8 mouse cellular contexts compared by ENCODE assay signal in the genomic region with DNA sequence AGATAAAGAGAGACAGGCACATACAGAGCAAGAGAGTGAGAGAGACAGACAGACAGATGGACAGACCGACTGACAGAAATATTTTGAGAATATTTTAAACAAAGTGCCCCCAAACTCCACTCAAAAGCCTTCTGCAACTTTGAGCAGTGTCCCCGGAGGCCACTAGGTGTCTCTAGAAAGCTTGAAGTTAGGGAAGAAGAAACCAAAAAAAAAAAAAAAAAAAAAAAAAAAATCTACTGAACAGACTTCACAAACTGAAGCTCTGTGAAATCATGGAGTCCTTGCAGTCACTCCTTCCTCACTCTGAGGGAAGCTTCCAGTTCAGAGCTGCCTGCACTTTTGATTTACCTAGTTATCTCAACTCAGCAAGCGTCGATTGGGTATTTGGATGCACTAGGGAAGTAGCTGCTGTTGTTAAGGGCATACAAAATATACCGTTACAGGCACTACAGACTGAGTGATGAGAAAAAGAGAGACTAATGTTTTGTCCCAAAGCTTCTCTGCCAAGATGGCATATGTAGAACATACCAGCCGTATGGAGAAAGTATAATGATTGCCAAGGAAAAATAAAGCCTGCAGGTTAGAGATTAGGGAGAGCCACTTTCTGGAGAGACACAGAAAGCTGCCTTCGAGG.
DNase-seq lines count a peak whose midpoint lies in the region; ATAC-seq lines count a peak whose summit lies in the region.

No protein-coding gene starts in this region.

- H3K36me3 ChIP-seq in heart, embryonic 11.5 days (ENCODE audit: control insufficient read depth, insufficient read depth, low read length), result no peaks in the 10 kb centered on the region
- H3K36me3 ChIP-seq in embryonic facial prominence, embryonic 11.5 days (replicated peaks; ENCODE audit: control insufficient read depth, insufficient read depth, low read depth, low read length), result no peaks in the 10 kb centered on the region

- no peaks in the 10 kb centered on the region for H3K27me3 ChIP-seq in heart, embryonic 11.5 days (ENCODE audit: control insufficient read depth, insufficient read depth, low read length)
- H3K27me3 ChIP-seq in embryonic facial prominence, embryonic 11.5 days (ENCODE audit: control insufficient read depth, insufficient read depth, low read length), result no peaks in the 10 kb centered on the region

- H3K4me2 ChIP-seq in heart, embryonic 11.5 days, result no peak overlapping the region
- no peak overlapping the region for H3K4me2 ChIP-seq in embryonic facial prominence, embryonic 11.5 days (ENCODE audit: low read depth, low read length)

- DNase-seq in heart, adult 18-20 months, result peak; percentile 8 to 62
- DNase-seq in urinary bladder, postnatal 36 days (ENCODE audit: low spot score in 2 of 2), result peak; percentile 4 to 14
- no peak for DNase-seq in urinary bladder, adult 2 months (ENCODE audit: low spot score)
- DNase-seq in embryonic facial prominence, embryonic 11.5 days (ENCODE audit: low spot score), result peak; percentile 69
- DNase-seq in kidney, postnatal 36 days, result peak; percentile 17 to 76

- no peak for ATAC-seq in heart, embryonic 11.5 days (replicated peaks; ENCODE audit: insufficient number of reproducible peaks, low FRiP score, low TSS enrichment)
- no peak for ATAC-seq in embryonic facial prominence, embryonic 11.5 days (replicated peaks; ENCODE audit: insufficient number of reproducible peaks, low FRiP score, low TSS enrichment, low read depth)
- peak; percentile 54; the same call in 1 of the 2 replicates for ATAC-seq in megakaryocyte progenitor cell, adult 5-6 weeks (replicated peaks; ENCODE audit: poor library complexity)
- no peak for ATAC-seq in activated CD4-positive, CD25-positive, alpha-beta regulatory T cell, adult 4 months

- 49% methylated on average over 7 of the region's 7 CpGs for WGBS in heart, embryonic 11.5 days (ENCODE audit: insufficient replicate concordance)
- 55% methylated on average over 7 of the region's 7 CpGs for WGBS in embryonic facial prominence, embryonic 11.5 days

- H3K4me3 ChIP-seq in heart, embryonic 11.5 days (ENCODE audit: low read depth, low read length), result no peak overlapping the region
- no peak overlapping the region for H3K4me3 ChIP-seq in embryonic facial prominence, embryonic 11.5 days (ENCODE audit: low read depth, low read length)

- no peak overlapping the region for H3K27ac ChIP-seq in heart, embryonic 11.5 days (ENCODE audit: low read depth, low read length)
- no peak overlapping the region for H3K27ac ChIP-seq in embryonic facial prominence, embryonic 11.5 days (replicated peaks; ENCODE audit: low read depth, low read length)

- no peaks in the 10 kb centered on the region for H3K9me3 ChIP-seq in heart, embryonic 11.5 days (replicated peaks; ENCODE audit: control insufficient read depth, low read length)
- no peaks in the 10 kb centered on the region for H3K9me3 ChIP-seq in embryonic facial prominence, embryonic 11.5 days (replicated peaks; ENCODE audit: control insufficient read depth, low read length)

- H3K4me1 ChIP-seq in heart, embryonic 11.5 days (ENCODE audit: control insufficient read depth, insufficient read depth, low read length), result peaks cover 16% of the 10 kb centered on the region
- no peaks in the 10 kb centered on the region for H3K4me1 ChIP-seq in embryonic facial prominence, embryonic 11.5 days (ENCODE audit: control insufficient read depth, insufficient read depth, low read length)

- H3K9ac ChIP-seq in heart, embryonic 11.5 days (ENCODE audit: low read depth, low read length), result no peak overlapping the region
- H3K9ac ChIP-seq in embryonic facial prominence, embryonic 11.5 days (replicated peaks; ENCODE audit: low read length), result no peak overlapping the region
